Mouse (Mus musculus): ENCODE results near the gene Frmd4a. TPM values are rescaled to one million over a fixed set of nuclear protein-coding genes. Genes with fewer than 3 reads are reported as not detected.

The Frmd4a gene
- polyA plus RNA-seq, 1 experiment from 2014 or later, result 56.0 TPM

DNA sequence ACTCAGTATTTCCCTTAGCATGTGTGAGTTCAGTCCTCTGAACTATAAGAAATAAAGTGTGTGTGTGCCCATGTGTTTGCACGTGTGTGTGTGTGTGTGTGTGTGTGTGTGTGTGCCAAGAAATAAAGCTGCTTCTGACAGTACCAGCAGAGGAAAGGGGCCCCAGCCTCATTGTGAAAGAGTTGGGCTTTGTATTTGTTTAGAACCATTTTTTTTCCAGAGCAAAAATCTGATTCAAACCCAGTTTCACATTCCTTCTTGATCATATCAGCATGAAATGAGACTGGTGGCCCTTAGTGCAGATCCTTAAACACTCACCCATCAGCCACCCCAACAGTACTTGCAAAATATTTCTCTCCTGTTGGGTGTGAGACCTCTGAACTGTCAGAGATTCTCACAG is 382.2 kb downstream of the Frmd4a start:
- WGBS, result 37% methylated on average over 1 of the region's 1 CpGs
- Histone ChIP-seq H3K27ac (ENCODE audit: low read length) (peak overlapping the region; percentile 98; the same call in 1 of the 2 replicates), H3K27me3 (ENCODE audit: control insufficient read depth, insufficient read depth, low read depth, low read length) (no peaks in the 10 kb centered on the region), H3K36me3 (ENCODE audit: control insufficient read depth, insufficient read depth, low read length) (no peaks in the 10 kb centered on the region), H3K9me3 (replicated peaks; ENCODE audit: control insufficient read depth, low read length, poor library complexity, severe bottlenecking) (no peaks in the 10 kb centered on the region), H3K4me3 (ENCODE audit: low read depth, low read length) (no peak overlapping the region), H3K4me1 (ENCODE audit: control insufficient read depth, insufficient read depth, low read length) (peaks cover 22% of the 10 kb centered on the region), H3K9ac (ENCODE audit: low read depth, low read length) (no peak overlapping the region), H3K4me2 (ENCODE audit: low read length) (no peak overlapping the region)
- ATAC-seq, result no peak

- H3K4me2 ChIP-seq (ENCODE audit: low read length), result peak overlapping the region; percentile 68
- WGBS, result 0% methylated on average over 42 of the region's 74 CpGs
- peak overlapping the region; percentile 73 for H3K4me3 ChIP-seq (ENCODE audit: low read depth, low read length)
- H3K9me3 ChIP-seq (replicated peaks; ENCODE audit: control insufficient read depth, low read length, poor library complexity, severe bottlenecking), result no peaks in the 10 kb centered on the region
- no peaks in the 10 kb centered on the region for H3K27me3 ChIP-seq (ENCODE audit: control insufficient read depth, insufficient read depth, low read depth, low read length)
- H3K4me1 ChIP-seq (ENCODE audit: control insufficient read depth, insufficient read depth, low read length), result peaks cover 25% of the 10 kb centered on the region
- H3K36me3 ChIP-seq (ENCODE audit: control insufficient read depth, insufficient read depth, low read length), result no peaks in the 10 kb centered on the region
- ATAC-seq, result peak; percentile 69
- H3K27ac ChIP-seq (ENCODE audit: low read length), result peak overlapping the region; percentile 98
- H3K9ac ChIP-seq (ENCODE audit: low read depth, low read length), result peak overlapping the region; percentile 93
Measured at GRCm38 (mm10) chr2:4400771-4401596, 383.5 kb downstream of the Frmd4a start.

GRCm38 (mm10) chr2:4401597-4402581 is 384.4 kb downstream of the Frmd4a start:
- no peaks in the 10 kb centered on the region for H3K9me3 ChIP-seq (replicated peaks; ENCODE audit: control insufficient read depth, low read length, poor library complexity, severe bottlenecking)
- peak; percentile 87 for ATAC-seq
- under 1% methylated on average over 28 of the region's 28 CpGs for WGBS
- H3K36me3 ChIP-seq (ENCODE audit: control insufficient read depth, insufficient read depth, low read length), result no peaks in the 10 kb centered on the region
- peak overlapping the region; percentile 68 for H3K4me2 ChIP-seq (ENCODE audit: low read length)
- peak overlapping the region; percentile 98 for H3K27ac ChIP-seq (ENCODE audit: low read length)
- no peaks in the 10 kb centered on the region for H3K27me3 ChIP-seq (ENCODE audit: control insufficient read depth, insufficient read depth, low read depth, low read length)
- peaks cover 31% of the 10 kb centered on the region for H3K4me1 ChIP-seq (ENCODE audit: control insufficient read depth, insufficient read depth, low read length)
- peak overlapping the region; percentile 73 for H3K4me3 ChIP-seq (ENCODE audit: low read depth, low read length)
- peak overlapping the region; percentile 93 for H3K9ac ChIP-seq (ENCODE audit: low read depth, low read length)

- Histone ChIP-seq H3K4me3 (ENCODE audit: low read depth, low read length) (no peak overlapping the region), H3K9ac (ENCODE audit: low read depth, low read length) (no peak overlapping the region), H3K27me3 (ENCODE audit: control insufficient read depth, insufficient read depth, low read depth, low read length) (no peaks in the 10 kb centered on the region), H3K27ac (ENCODE audit: low read length) (0 out of 2 replicates have a peak overlapping the region, but pooled peaks have one; percentile 34), H3K36me3 (ENCODE audit: control insufficient read depth, insufficient read depth, low read length) (no peaks in the 10 kb centered on the region), H3K4me1 (ENCODE audit: control insufficient read depth, insufficient read depth, low read length) (peaks cover 53% of the 10 kb centered on the region), H3K4me2 (ENCODE audit: low read length) (no peak overlapping the region), H3K9me3 (replicated peaks; ENCODE audit: control insufficient read depth, low read length, poor library complexity, severe bottlenecking) (no peaks in the 10 kb centered on the region)
- no peak for ATAC-seq
- WGBS, result 52% methylated on average over 5 of the region's 5 CpGs
Measured at GRCm38 (mm10) chr2:4406977-4407376, 389.5 kb downstream of the Frmd4a start.

DNA sequence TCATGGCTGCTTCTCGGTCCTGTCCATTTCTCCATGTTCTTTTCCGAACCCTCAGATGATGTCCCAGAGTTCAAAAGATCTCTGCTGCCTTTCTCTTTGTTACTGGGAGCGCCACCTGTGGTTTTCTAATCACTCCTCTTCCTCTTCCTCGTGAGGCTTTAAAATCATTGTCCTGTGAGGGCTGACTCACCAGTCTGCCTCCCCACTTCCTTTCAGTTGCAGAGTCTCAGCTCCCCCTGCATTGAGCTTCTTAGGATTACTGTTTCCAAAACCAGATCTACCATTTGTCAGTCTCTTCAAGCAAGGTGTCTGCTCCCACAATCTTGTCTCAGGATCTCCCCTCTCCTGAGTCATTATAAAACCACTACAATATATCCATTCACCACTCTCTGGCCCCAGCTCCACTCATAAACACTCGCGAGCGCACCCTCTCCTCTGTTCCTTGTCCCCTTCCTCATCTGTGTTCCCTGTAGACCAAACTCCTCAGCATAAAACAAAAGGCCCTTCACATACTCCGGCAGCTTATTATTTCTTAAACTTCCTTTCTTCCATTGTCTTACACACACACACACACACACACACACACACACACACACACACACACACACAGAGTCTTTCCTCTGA is 392.4 kb downstream of the Frmd4a start:
- no peak overlapping the region for H3K4me3 ChIP-seq (ENCODE audit: low read depth, low read length)
- H3K9me3 ChIP-seq (replicated peaks; ENCODE audit: control insufficient read depth, low read length, poor library complexity, severe bottlenecking), result no peaks in the 10 kb centered on the region
- no peak overlapping the region for H3K9ac ChIP-seq (ENCODE audit: low read depth, low read length)
- no peaks in the 10 kb centered on the region for H3K36me3 ChIP-seq (ENCODE audit: control insufficient read depth, insufficient read depth, low read length)
- peaks cover 37% of the 10 kb centered on the region for H3K4me1 ChIP-seq (ENCODE audit: control insufficient read depth, insufficient read depth, low read length)
- 53% methylated on average over 8 of the region's 8 CpGs for WGBS
- no peak overlapping the region for H3K4me2 ChIP-seq (ENCODE audit: low read length)
- no peak overlapping the region for H3K27ac ChIP-seq (ENCODE audit: low read length)
- no peaks in the 10 kb centered on the region for H3K27me3 ChIP-seq (ENCODE audit: control insufficient read depth, insufficient read depth, low read depth, low read length)
- ATAC-seq, result no peak

- 43% methylated on average over 5 of the region's 5 CpGs for WGBS
- ATAC-seq, result peak; percentile 44; the same call in 1 of the 2 replicates
- no peak overlapping the region for H3K27ac ChIP-seq (ENCODE audit: low read length)
Measured at GRCm38 (mm10) chr2:4412870-4413595, 395.5 kb downstream of the Frmd4a start.

DNA sequence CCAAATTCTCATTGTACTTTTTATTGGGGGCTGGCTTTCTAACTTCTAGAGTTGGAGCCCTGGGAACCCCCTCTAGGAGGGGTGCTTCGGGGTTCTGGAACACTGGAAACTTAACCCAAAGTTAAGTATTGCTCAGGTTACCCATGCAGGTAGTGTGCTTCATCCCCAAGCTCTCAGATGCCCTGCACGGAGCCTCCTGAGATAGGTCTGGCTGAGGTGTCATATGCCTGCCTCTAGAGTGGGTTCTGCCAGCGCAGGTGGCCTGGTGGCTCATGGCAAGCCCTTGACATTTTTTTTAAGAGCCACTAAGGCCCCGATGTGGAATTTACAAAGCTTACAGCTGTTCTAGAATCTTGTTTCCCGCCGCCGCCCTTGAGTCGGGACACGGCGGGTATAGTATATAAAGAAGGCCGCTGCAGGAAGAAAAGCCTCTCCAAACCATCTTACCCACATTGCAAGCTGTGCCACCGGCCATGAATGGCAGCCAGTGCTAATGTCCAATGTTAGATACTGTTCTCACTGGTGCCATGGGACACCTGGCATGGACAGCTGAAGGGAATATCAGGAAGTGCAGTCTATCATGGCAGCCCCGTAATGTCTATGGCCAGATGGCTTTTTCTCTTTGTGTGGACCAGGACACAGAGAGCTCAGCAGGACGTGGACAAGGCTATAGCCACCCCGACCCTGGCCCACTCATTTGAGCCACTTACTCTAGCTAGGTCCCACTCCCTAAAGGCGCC is 396.2 kb downstream of the Frmd4a start:
- 83% methylated on average over 16 of the region's 16 CpGs for WGBS
- Histone ChIP-seq H3K9me3 (replicated peaks; ENCODE audit: control insufficient read depth, low read length, poor library complexity, severe bottlenecking) (no peaks in the 10 kb centered on the region), H3K4me2 (ENCODE audit: low read length) (no peak overlapping the region), H3K9ac (ENCODE audit: low read depth, low read length) (no peak overlapping the region), H3K4me3 (ENCODE audit: low read depth, low read length) (no peak overlapping the region), H3K36me3 (ENCODE audit: control insufficient read depth, insufficient read depth, low read length) (no peaks in the 10 kb centered on the region), H3K27ac (ENCODE audit: low read length) (no peak overlapping the region), H3K27me3 (ENCODE audit: control insufficient read depth, insufficient read depth, low read depth, low read length) (no peaks in the 10 kb centered on the region), H3K4me1 (ENCODE audit: control insufficient read depth, insufficient read depth, low read length) (peaks cover 20% of the 10 kb centered on the region)
- no peak for ATAC-seq

More at GRCm38 (mm10) chr2:4412870-4413595, 395.5 kb downstream of the Frmd4a start:
- Histone ChIP-seq H3K36me3 (ENCODE audit: control insufficient read depth, insufficient read depth, low read length) (no peaks in the 10 kb centered on the region), H3K9ac (ENCODE audit: low read depth, low read length) (no peak overlapping the region), H3K4me2 (ENCODE audit: low read length) (no peak overlapping the region), H3K9me3 (replicated peaks; ENCODE audit: control insufficient read depth, low read length, poor library complexity, severe bottlenecking) (no peaks in the 10 kb centered on the region), H3K27me3 (ENCODE audit: control insufficient read depth, insufficient read depth, low read depth, low read length) (no peaks in the 10 kb centered on the region), H3K4me3 (ENCODE audit: low read depth, low read length) (no peak overlapping the region), H3K4me1 (ENCODE audit: control insufficient read depth, insufficient read depth, low read length) (peaks cover 26% of the 10 kb centered on the region)

Measured in midbrain, embryonic 16.5 days (tissue).